Comparison of ENCODE assay signal across 12 mouse cellular contexts in genomic region chr2:37948424-37948823, GRCm38 (mm10).
DNase-seq lines count a peak whose midpoint lies in the region; ATAC-seq lines count a peak whose summit lies in the region.
"Had no signal": no experiment of that assay in that cellular context is flagged by ENCODE, and none has a peak within 500 bp of the region (broad histone marks: within the 10 kb centered on the region; RNA-seq: fewer than 3 reads in every experiment).

No protein-coding gene starts in this region.

- H3K27ac ChIP-seq in hindbrain, embryonic 12.5 days: no peak overlapping the region
- H3K27ac ChIP-seq: forebrain, embryonic 15.5 days had no signal

- ATAC-seq in frontal cortex, adult (ENCODE audit: low TSS enrichment): no peak
- no peak for ATAC-seq in hindbrain, embryonic 12.5 days (ENCODE audit: low FRiP score)
- ATAC-seq: forebrain, embryonic 15.5 days had no signal

- peaks cover 2% of the 10 kb centered on the region; the same call in 1 of the 2 replicates for H3K4me1 ChIP-seq in hindbrain, embryonic 12.5 days
- H3K4me1 ChIP-seq: megakaryocyte, embryonic 14.5 days had no signal

- H3K4me2 ChIP-seq in hindbrain, embryonic 12.5 days (replicated peaks): no peak overlapping the region
- H3K4me2 ChIP-seq: forebrain, embryonic 15.5 days had no signal

- no peak overlapping the region for H3K4me3 ChIP-seq in hindbrain, embryonic 12.5 days
- H3K4me3 ChIP-seq: forebrain, embryonic 15.5 days; megakaryocyte, embryonic 14.5 days had no signal

- H3K9ac ChIP-seq in hindbrain, embryonic 12.5 days: no peak overlapping the region
- H3K9ac ChIP-seq: forebrain, embryonic 15.5 days had no signal

- H3K9me3 ChIP-seq in hindbrain, embryonic 12.5 days (replicated peaks): no peaks in the 10 kb centered on the region
- H3K9me3 ChIP-seq: forebrain, embryonic 15.5 days; megakaryocyte, embryonic 14.5 days had no signal

- DNase-seq in kidney, adult 9 months: peak; percentile 40
- no peak for DNase-seq in kidney, postnatal 10 days
- DNase-seq in B cell, adult 2 months: peak; percentile 16 to 33
- DNase-seq in NIH3T3 (ENCODE audit: low read depth): peak; percentile 8
- peak; percentile 13 for DNase-seq in lung, postnatal 10 days
- no peak for DNase-seq in MN1 (ENCODE audit: low spot score)
- DNase-seq: cerebellum, postnatal 36 days; heart, postnatal 4 days had no signal

- H3K27me3 ChIP-seq in hindbrain, embryonic 12.5 days: no peaks in the 10 kb centered on the region
- H3K27me3 ChIP-seq: forebrain, embryonic 15.5 days; megakaryocyte, embryonic 14.5 days had no signal

- no peaks in the 10 kb centered on the region for H3K36me3 ChIP-seq in hindbrain, embryonic 12.5 days
- H3K36me3 ChIP-seq: forebrain, embryonic 15.5 days had no signal

- 35% methylated on average over 2 of the region's 2 CpGs for WGBS in hindbrain, embryonic 12.5 days

Comparison
In these comparisons a context has a peak if more than half of its experiments do, and no peak if none do; other contexts are left out.
1. DNase-seq: peak in kidney, adult 9 months (single experiment), B cell, adult 2 months (2 of 2), NIH3T3 (single experiment) and lung, postnatal 10 days (single experiment); none in kidney, postnatal 10 days (single experiment) and MN1 (single experiment).